Mouse (Mus musculus) neutrophil, adult 5-6 weeks (primary cell): ENCODE results near the gene Tmem88. TPM values are rescaled to one million over a fixed set of nuclear protein-coding genes. Genes with fewer than 3 reads are reported as not detected.

Experiments used
- ATAC-seq: fragments of 151-379, 151-347 bp; 2 replicates; pipeline ENCODE4 v1.8.0; 2017; ENCODE audit warnings: mild to moderate bottlenecking, moderate TSS enrichment; ENCODE audit not compliant: insufficient number of reproducible peaks, poor library complexity, low FRiP score, severe bottlenecking; ENCODE audit errors: extremely low read depth
- total RNA-seq: library from RNA; stranded (forward); fragments of 200-1000 nt; gene quantifications from 2 replicates; pipeline ENCODE4 v1.2.3, GENCODE M21; 2017

Tmem88 gene
- total RNA-seq, 1 experiment from 2014 or later: 2.7 TPM

DNA sequence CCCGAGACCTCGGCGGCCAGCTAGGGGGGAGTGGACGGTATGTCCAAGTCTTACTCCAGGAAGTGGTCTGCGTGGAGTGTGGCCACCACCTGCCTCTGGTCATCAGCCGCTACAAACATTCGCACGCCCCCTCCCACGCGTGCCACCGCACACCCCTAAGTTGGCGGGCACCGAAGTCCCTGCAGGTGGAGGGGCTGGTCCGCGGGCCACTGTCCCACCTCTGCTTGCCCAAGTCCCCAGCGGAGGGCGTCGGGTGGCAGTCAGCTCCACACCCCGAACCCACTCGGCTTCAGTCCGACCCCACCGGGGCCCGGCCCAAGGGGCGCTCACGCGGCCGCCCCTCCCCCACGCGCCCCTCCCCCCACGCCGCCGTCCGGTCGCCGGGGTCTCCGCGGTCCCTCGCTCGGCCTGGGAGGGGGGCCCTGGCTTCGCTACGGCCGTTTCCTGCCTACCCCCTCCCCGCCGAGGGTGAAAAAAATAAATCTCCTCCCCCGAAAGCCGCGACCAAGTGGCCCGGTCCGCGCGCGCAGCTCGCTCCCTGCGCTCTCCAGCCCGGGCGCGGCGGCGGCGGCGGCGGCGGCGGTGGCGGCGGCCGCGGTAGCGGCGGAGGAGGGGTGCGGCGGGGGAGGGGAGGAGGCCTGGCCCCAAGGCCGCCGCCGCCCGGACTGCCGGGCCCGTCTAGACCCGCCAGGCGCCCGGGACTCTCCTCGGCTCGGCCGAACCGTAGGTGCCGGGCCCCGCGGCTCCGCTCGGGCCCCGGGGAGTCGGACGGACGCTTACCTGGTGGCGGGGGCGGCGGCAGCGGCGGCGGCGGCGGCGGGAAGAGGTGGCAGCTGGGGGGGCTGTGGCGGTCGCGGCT lies 29.4 kb downstream of the Tmem88 start:
- no peak for ATAC-seq

- 0 out of 2 replicates have a peak, but pooled peaks have one; percentile 9 for ATAC-seq
Measured at GRCm38 (mm10) chr11:69367616-69368355, 30.2 kb downstream of the Tmem88 start.

GRCm38 (mm10) chr11:69366855-69367615 lies 31.0 kb downstream of the Tmem88 start:
- no peak; the same call in 1 of the 2 replicates for ATAC-seq

- ATAC-seq: peak; percentile 60
Measured at GRCm38 (mm10) chr11:69366157-69366854, 31.7 kb downstream of the Tmem88 start.

GRCm38 (mm10) chr11:69365722-69366121 lies 32.3 kb downstream of the Tmem88 start:
- ATAC-seq: no peak

DNA sequence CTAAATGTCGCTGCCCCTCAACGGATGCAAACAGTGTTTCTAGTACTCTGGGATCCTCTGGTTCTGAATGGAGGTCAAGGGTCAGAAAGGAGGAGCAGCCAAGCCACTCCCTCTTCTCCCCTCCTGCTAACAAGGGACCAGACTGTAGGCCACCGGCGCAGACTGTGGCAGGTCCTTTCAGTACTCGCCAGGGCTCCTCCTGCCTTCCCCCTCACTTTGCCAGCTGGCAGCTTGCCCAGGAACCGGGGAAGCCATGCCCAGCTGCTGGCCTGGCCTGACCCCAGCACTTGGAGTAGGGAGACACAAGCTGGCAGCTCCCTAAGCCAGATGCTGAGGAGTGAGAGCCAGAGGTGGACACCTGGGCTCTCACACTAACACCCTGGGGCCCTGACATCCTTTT lies 33.1 kb downstream of the Tmem88 start:
- no peak for ATAC-seq

DNA sequence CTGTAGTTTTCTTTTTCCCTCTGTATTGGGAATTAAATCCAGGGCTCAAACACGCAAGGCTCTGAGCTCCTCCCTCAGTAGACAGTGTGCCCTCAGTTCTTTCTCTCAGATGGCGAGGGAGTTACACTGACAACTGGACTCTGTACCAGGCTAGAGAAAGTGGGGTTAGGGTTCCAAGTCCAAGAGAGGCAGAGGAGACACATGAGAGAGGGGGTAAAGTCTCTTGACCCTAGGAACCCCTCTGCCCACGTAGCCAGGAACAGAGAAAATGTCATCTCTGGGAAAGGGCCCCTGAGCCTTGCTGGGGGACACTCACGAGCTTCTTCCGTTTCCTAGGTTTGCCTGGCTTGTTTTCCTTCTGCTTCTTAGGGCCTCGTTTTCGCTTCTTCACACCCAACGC lies 33.7 kb downstream of the Tmem88 start:
- ATAC-seq: no peak

DNA sequence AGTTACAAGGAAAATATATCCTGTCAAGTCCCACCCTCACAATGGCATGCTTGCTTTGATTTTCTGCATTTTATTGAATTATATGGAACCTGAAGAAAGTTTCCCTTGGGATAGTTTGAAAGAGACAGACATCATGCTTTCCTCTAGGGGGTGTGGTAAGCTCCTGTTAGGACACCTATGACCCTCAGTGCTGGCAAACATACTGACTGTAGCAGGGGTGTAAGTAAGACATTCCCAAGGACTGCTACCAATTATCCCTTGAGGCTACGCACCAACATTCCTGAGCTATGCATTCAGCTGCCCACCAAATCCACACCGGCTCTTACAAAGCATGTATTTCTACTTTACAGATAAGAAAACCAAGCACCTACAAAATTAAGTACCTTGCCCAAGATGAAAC lies 35.6 kb downstream of the Tmem88 start:
- ATAC-seq: no peak

GRCm38 (mm10) chr11:69362021-69362420 lies 36.0 kb downstream of the Tmem88 start:
- ATAC-seq: no peak

DNA sequence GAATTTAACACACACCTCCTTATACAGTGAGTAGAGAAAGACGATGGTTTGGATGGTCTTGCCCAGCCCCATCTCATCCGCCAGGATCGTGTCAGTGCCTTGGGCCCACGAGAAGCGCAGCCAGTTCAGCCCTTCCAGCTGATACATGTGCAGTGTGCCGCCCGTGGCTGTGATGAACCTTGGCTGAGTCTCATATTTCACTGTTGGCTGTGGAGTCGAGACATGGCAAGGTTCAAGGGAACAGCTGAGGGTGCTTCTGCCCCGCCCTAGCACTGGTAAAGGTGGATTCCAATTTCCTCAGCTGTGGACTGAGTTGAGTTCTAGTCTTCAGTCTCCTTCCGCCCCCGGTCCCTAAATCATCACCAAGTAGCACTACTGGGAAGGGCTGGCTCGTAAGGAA lies 40.3 kb downstream of the Tmem88 start:
- ATAC-seq: no peak

DNA sequence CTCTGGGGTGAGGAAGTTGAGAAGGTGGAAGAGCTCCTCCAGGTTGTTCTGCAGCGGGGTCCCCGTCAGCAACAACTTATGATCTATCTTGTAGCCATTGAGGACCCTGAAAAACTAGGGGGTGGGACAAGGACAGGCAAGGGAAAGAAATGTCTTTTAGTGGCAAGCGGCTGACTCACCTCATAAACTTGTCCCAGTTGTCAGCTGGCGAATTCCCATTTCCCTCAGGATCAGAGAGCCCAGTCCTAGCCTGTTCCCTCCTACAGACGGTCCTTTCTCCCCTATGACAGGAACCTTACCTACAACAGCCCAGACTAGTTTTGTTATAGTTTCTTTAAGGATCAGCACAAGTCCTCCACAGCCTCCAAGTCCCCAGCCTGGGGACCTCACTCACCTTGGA lies 41.5 kb downstream of the Tmem88 start:
- ATAC-seq: no peak

Other genes with a start within 250 kb of the Tmem88 start
- gene Alox12b, start 241.2 kb downstream of the Tmem88 start, total RNA-seq: not detected in 2 replicates
- gene Alox8, start 200.4 kb downstream of the Tmem88 start, total RNA-seq: not detected in 2 replicates
- not detected in 2 replicates for gene Gucy2e, start 161.2 kb downstream of the Tmem88 start, total RNA-seq
- 20.9 and 27.7 TPM in 2 replicates for gene Cntrob, start 74.5 kb downstream of the Tmem88 start, total RNA-seq
- gene Trappc1, start 74.3 kb downstream of the Tmem88 start, total RNA-seq: 34.7 and 38.6 TPM in 2 replicates
- gene Kcnab3, start 72.0 kb downstream of the Tmem88 start, total RNA-seq: 0.47 and 0.86 TPM in 2 replicates
- gene Rnf227, start 57.8 kb downstream of the Tmem88 start, total RNA-seq: 0.93 and 2.6 TPM in 2 replicates
- gene Chd3, start 28.8 kb downstream of the Tmem88 start, total RNA-seq: 152 and 159 TPM in 2 replicates
- gene Naa38, start 2.7 kb downstream of the Tmem88 start, total RNA-seq: 34.1 and 39.9 TPM in 2 replicates
- gene Cyb5d1, start 2.6 kb downstream of the Tmem88 start, total RNA-seq: 53.2 and 64.2 TPM in 2 replicates
- 18.4 and 23.8 TPM in 2 replicates for gene Kdm6b, start 15.4 kb upstream of the Tmem88 start, total RNA-seq
- 0.12 TPM in 1 of 2 replicates, not detected in the other for gene Dnah2, start 150.9 kb upstream of the Tmem88 start, total RNA-seq
- gene Efnb3, start 162.0 kb upstream of the Tmem88 start, total RNA-seq: 0.47 and 0.49 TPM in 2 replicates
- gene Wrap53, start 182.0 kb upstream of the Tmem88 start, total RNA-seq: 3.8 and 8.0 TPM in 2 replicates
- gene Trp53, start 182.1 kb upstream of the Tmem88 start, total RNA-seq: 38.3 and 39.8 TPM in 2 replicates
- not detected in 2 replicates for gene Atp1b2, start 207.7 kb upstream of the Tmem88 start, total RNA-seq
- gene Shbg, start 219.7 kb upstream of the Tmem88 start, total RNA-seq: not detected in 2 replicates
- not detected in 2 replicates for gene Sat2, start 223.8 kb upstream of the Tmem88 start, total RNA-seq
- gene Fxr2, start 234.8 kb upstream of the Tmem88 start, total RNA-seq: 75.8 and 86.1 TPM in 2 replicates